In the genomic region with DNA sequence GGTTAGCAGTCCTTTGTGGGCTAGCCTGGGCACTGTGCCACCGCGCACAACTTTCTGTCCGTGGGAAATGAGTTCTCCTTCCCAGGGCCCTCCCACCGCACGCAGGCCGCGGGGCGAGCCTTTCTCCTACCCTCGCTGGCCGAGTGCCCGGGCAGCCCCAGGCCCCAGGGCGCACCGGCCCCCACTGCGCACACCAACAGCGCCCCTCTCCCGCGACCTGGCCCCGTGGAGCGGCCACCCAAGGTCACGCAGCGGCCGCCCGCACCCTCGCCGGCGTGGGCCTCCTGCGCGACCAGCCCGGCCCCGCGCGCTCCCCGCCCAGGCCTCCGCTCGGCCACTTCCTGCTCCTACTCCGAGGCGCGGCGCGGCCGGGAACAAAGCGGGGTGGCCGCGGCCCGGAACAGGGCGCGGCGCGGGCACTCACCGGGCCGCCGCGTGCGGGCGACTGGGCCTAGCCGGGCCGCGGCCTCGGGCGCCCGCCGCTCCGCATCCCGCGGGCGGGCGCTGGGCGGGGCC, we compare ENCODE assay signal across 8 mouse cellular contexts. TPM values are rescaled to one million over a fixed set of nuclear protein-coding genes. Genes with fewer than 3 reads are reported as not detected.
DNase-seq lines count a peak whose midpoint lies in the region; ATAC-seq and TF ChIP-seq lines count a peak whose summit lies in the region.

No protein-coding gene starts in this region.

- H3K36me3 ChIP-seq in forebrain, embryonic 10.5 days (replicated peaks) = peaks cover 35% of the 10 kb centered on the region
- peaks cover 26% of the 10 kb centered on the region for H3K36me3 ChIP-seq in hindbrain, postnatal 0 days (ENCODE audit: insufficient read depth, low read length)
- H3K36me3 ChIP-seq in liver, embryonic 13.5 days = peaks cover 30% of the 10 kb centered on the region
- H3K36me3 ChIP-seq in neural tube, embryonic 12.5 days = peaks cover 29% of the 10 kb centered on the region

- ATAC-seq in hindbrain, postnatal 0 days = no peak
- peak; percentile 29 for ATAC-seq in liver, embryonic 13.5 days (ENCODE audit: low read depth)
- 0 out of 2 replicates have a peak, but pooled peaks have one; percentile 8 for ATAC-seq in neural tube, embryonic 12.5 days (ENCODE audit: low FRiP score, low read depth)
- no peak for ATAC-seq in granulocyte monocyte progenitor cell, adult 5-6 weeks (replicated peaks; ENCODE audit: poor library complexity, severe bottlenecking)

- H3K9me3 ChIP-seq in forebrain, embryonic 10.5 days = no peaks in the 10 kb centered on the region
- no peaks in the 10 kb centered on the region for H3K9me3 ChIP-seq in hindbrain, postnatal 0 days (ENCODE audit: low read length)
- H3K9me3 ChIP-seq in liver, embryonic 13.5 days (replicated peaks) = no peaks in the 10 kb centered on the region
- no peaks in the 10 kb centered on the region for H3K9me3 ChIP-seq in neural tube, embryonic 12.5 days

- peaks cover 27% of the 10 kb centered on the region for H3K27me3 ChIP-seq in forebrain, embryonic 10.5 days (ENCODE audit: poor library complexity, severe bottlenecking)
- H3K27me3 ChIP-seq in hindbrain, postnatal 0 days (ENCODE audit: insufficient read depth, low read length) = 0 out of 2 replicates have a peak, but pooled peaks cover 8% of the 10 kb centered on the region
- peaks cover 29% of the 10 kb centered on the region for H3K27me3 ChIP-seq in liver, embryonic 13.5 days
- peaks cover 17% of the 10 kb centered on the region for H3K27me3 ChIP-seq in neural tube, embryonic 12.5 days (replicated peaks)

- TF ChIP-seq CTCF in hindbrain, postnatal 0 days (IDR thresholded peaks at IDR 0.05; ENCODE audit: low read depth) = no peak

- peak overlapping the region; percentile 99 for H3K27ac ChIP-seq in forebrain, embryonic 10.5 days
- peak overlapping the region; percentile 95 for H3K27ac ChIP-seq in hindbrain, postnatal 0 days
- H3K27ac ChIP-seq in liver, embryonic 13.5 days = peak overlapping the region; percentile 88
- peak overlapping the region; percentile 87 for H3K27ac ChIP-seq in neural tube, embryonic 12.5 days

- DNase-seq in kidney, adult 18-20 months = peak; percentile 52
- no peak for DNase-seq in kidney, adult 11 months
- peak; percentile 44 for DNase-seq in MN1 (ENCODE audit: low spot score)
- peak; percentile 50 for DNase-seq in forebrain, embryonic 10.5 days (ENCODE audit: extremely low spot score, low spot score)
- DNase-seq in hindbrain, postnatal 0 days (ENCODE audit: low spot score) = peak; percentile 62
- no peak for DNase-seq in liver, embryonic 13.5 days

- H3K4me1 ChIP-seq in forebrain, embryonic 10.5 days = peaks cover 78% of the 10 kb centered on the region
- H3K4me1 ChIP-seq in hindbrain, postnatal 0 days (ENCODE audit: insufficient read depth, low read length) = peaks cover 26% of the 10 kb centered on the region
- peaks cover 66% of the 10 kb centered on the region for H3K4me1 ChIP-seq in liver, embryonic 13.5 days (replicated peaks)
- peaks cover 62% of the 10 kb centered on the region for H3K4me1 ChIP-seq in neural tube, embryonic 12.5 days

- WGBS in forebrain, embryonic 10.5 days = under 1% methylated on average over 38 of the region's 68 CpGs
- WGBS in hindbrain, postnatal 0 days = under 1% methylated on average over 55 of the region's 68 CpGs
- WGBS in liver, embryonic 13.5 days (ENCODE audit: insufficient replicate concordance) = under 1% methylated on average over 39 of the region's 68 CpGs
- under 1% methylated on average over 66 of the region's 68 CpGs for WGBS in neural tube, embryonic 12.5 days

- H3K9ac ChIP-seq in hindbrain, postnatal 0 days (replicated peaks; ENCODE audit: low read length) = peak overlapping the region; percentile 98
- H3K9ac ChIP-seq in liver, embryonic 13.5 days = peak overlapping the region; percentile 92
- peak overlapping the region; percentile 100 for H3K9ac ChIP-seq in neural tube, embryonic 12.5 days

- peak overlapping the region; percentile 99 for H3K4me3 ChIP-seq in forebrain, embryonic 10.5 days
- H3K4me3 ChIP-seq in hindbrain, postnatal 0 days (ENCODE audit: low read length) = peak overlapping the region; percentile 92
- H3K4me3 ChIP-seq in liver, embryonic 13.5 days (replicated peaks) = peak overlapping the region; percentile 83
- peak overlapping the region; percentile 98 for H3K4me3 ChIP-seq in neural tube, embryonic 12.5 days

- H3K4me2 ChIP-seq in hindbrain, postnatal 0 days (ENCODE audit: low read depth, low read length) = peak overlapping the region; percentile 90
- peak overlapping the region; percentile 96 for H3K4me2 ChIP-seq in liver, embryonic 13.5 days
- H3K4me2 ChIP-seq in neural tube, embryonic 12.5 days (replicated peaks) = peak overlapping the region; percentile 89

RNA-seq across cellular contexts. Expression of gene Akt1, which starts 1.1 kb away (rescaled TPM):
- 39.2 and 41.9 TPM in 2 replicates for polyA plus RNA-seq in forebrain, embryonic 10.5 days (2016; fragmentation: Nextera tagmentation; extraction: Ambion mirVana)
- total RNA-seq in hindbrain, postnatal 0 days (2014; rRNA removed) = 179 and 197 TPM in 2 replicates
- polyA plus RNA-seq in hindbrain, postnatal 0 days (2015; fragmentation: Nextera tagmentation; extraction: Ambion mirVana) = 90.8 and 97.4 TPM in 2 replicates
- 13.8 and 17.9 TPM in 2 replicates for polyA plus RNA-seq in liver, embryonic 13.5 days (2015; fragmentation: Nextera tagmentation; extraction: Ambion mirVana)
- polyA plus RNA-seq in neural tube, embryonic 12.5 days (2016; fragmentation: Nextera tagmentation; extraction: Ambion mirVana) = 184 and 201 TPM in 2 replicates
- total RNA-seq in granulocyte monocyte progenitor cell, adult 5-6 weeks (2014; fragmentation: Nextera tagmentation) = 118 and 134 TPM in 2 replicates
- 73.9 and 101 TPM in 2 replicates for total RNA-seq in granulocyte monocyte progenitor cell, adult 5-6 weeks (2017)

RNA-seq across cellular contexts. Expression of gene Zbtb42, which starts 5.0 kb away (rescaled TPM):
- 4.1 and 4.3 TPM in 2 replicates for polyA plus RNA-seq in forebrain, embryonic 10.5 days (2016; fragmentation: Nextera tagmentation; extraction: Ambion mirVana)
- 3.3 and 12.1 TPM in 2 replicates for total RNA-seq in hindbrain, postnatal 0 days (2014; rRNA removed)
- 2.2 and 3.7 TPM in 2 replicates for polyA plus RNA-seq in hindbrain, postnatal 0 days (2015; fragmentation: Nextera tagmentation; extraction: Ambion mirVana)
- 0.40 and 0.71 TPM in 2 replicates for polyA plus RNA-seq in liver, embryonic 13.5 days (2015; fragmentation: Nextera tagmentation; extraction: Ambion mirVana)
- 4.0 and 5.4 TPM in 2 replicates for polyA plus RNA-seq in neural tube, embryonic 12.5 days (2016; fragmentation: Nextera tagmentation; extraction: Ambion mirVana)
- total RNA-seq in granulocyte monocyte progenitor cell, adult 5-6 weeks (2014; fragmentation: Nextera tagmentation) = 1.0 and 5.4 TPM in 2 replicates
- 0.82 and 1.3 TPM in 2 replicates for total RNA-seq in granulocyte monocyte progenitor cell, adult 5-6 weeks (2017)

RNA-seq across cellular contexts. Expression of gene Siva1, which starts 29.2 kb away (rescaled TPM):
- 361 and 369 TPM in 2 replicates for polyA plus RNA-seq in forebrain, embryonic 10.5 days (2016; fragmentation: Nextera tagmentation; extraction: Ambion mirVana)
- 24.1 and 34.8 TPM in 2 replicates for total RNA-seq in hindbrain, postnatal 0 days (2014; rRNA removed)
- 59.3 and 62.2 TPM in 2 replicates for polyA plus RNA-seq in hindbrain, postnatal 0 days (2015; fragmentation: Nextera tagmentation; extraction: Ambion mirVana)
- 120 and 148 TPM in 2 replicates for polyA plus RNA-seq in liver, embryonic 13.5 days (2015; fragmentation: Nextera tagmentation; extraction: Ambion mirVana)
- polyA plus RNA-seq in neural tube, embryonic 12.5 days (2016; fragmentation: Nextera tagmentation; extraction: Ambion mirVana) = 108 and 130 TPM in 2 replicates
- 113 and 231 TPM in 2 replicates for total RNA-seq in granulocyte monocyte progenitor cell, adult 5-6 weeks (2014; fragmentation: Nextera tagmentation)
- total RNA-seq in granulocyte monocyte progenitor cell, adult 5-6 weeks (2017) = 339 TPM in 2 replicates

RNA-seq across cellular contexts. Expression of gene Cep170b, which starts 46.6 kb away (rescaled TPM):
- 5.9 and 7.9 TPM in 2 replicates for polyA plus RNA-seq in forebrain, embryonic 10.5 days (2016; fragmentation: Nextera tagmentation; extraction: Ambion mirVana)
- total RNA-seq in hindbrain, postnatal 0 days (2014; rRNA removed) = 118 and 123 TPM in 2 replicates
- 34.0 and 39.0 TPM in 2 replicates for polyA plus RNA-seq in hindbrain, postnatal 0 days (2015; fragmentation: Nextera tagmentation; extraction: Ambion mirVana)
- polyA plus RNA-seq in liver, embryonic 13.5 days (2015; fragmentation: Nextera tagmentation; extraction: Ambion mirVana) = 2.5 and 2.9 TPM in 2 replicates
- polyA plus RNA-seq in neural tube, embryonic 12.5 days (2016; fragmentation: Nextera tagmentation; extraction: Ambion mirVana) = 22.2 and 23.2 TPM in 2 replicates
- total RNA-seq in granulocyte monocyte progenitor cell, adult 5-6 weeks (2014; fragmentation: Nextera tagmentation) = 1.6 and 9.2 TPM in 2 replicates
- 0.56 and 1.2 TPM in 2 replicates for total RNA-seq in granulocyte monocyte progenitor cell, adult 5-6 weeks (2017)

RNA-seq across cellular contexts. Expression of gene Adssl1, which starts 53.8 kb away (rescaled TPM):
- 4.9 and 6.6 TPM in 2 replicates for polyA plus RNA-seq in forebrain, embryonic 10.5 days (2016; fragmentation: Nextera tagmentation; extraction: Ambion mirVana)
- 2.6 and 7.5 TPM in 2 replicates for total RNA-seq in hindbrain, postnatal 0 days (2014; rRNA removed)
- polyA plus RNA-seq in hindbrain, postnatal 0 days (2015; fragmentation: Nextera tagmentation; extraction: Ambion mirVana) = 8.4 and 9.2 TPM in 2 replicates
- 6.7 and 7.5 TPM in 2 replicates for polyA plus RNA-seq in liver, embryonic 13.5 days (2015; fragmentation: Nextera tagmentation; extraction: Ambion mirVana)
- polyA plus RNA-seq in neural tube, embryonic 12.5 days (2016; fragmentation: Nextera tagmentation; extraction: Ambion mirVana) = 3.2 and 3.7 TPM in 2 replicates
- total RNA-seq in granulocyte monocyte progenitor cell, adult 5-6 weeks (2014; fragmentation: Nextera tagmentation) = 128 and 139 TPM in 2 replicates
- total RNA-seq in granulocyte monocyte progenitor cell, adult 5-6 weeks (2017) = 109 and 122 TPM in 2 replicates

Comparison
In these comparisons a context has a peak if more than half of its experiments do, and no peak if none do; other contexts are left out.
1. DNase-seq: peak in kidney, adult 18-20 months (single experiment), MN1 (single experiment), forebrain, embryonic 10.5 days (single experiment) and hindbrain, postnatal 0 days (single experiment); none in kidney, adult 11 months (single experiment) and liver, embryonic 13.5 days (single experiment).
2. ATAC-seq: peak in liver, embryonic 13.5 days (single experiment) and neural tube, embryonic 12.5 days (single experiment); none in hindbrain, postnatal 0 days (single experiment) and granulocyte monocyte progenitor cell, adult 5-6 weeks (single experiment).
3. Peak in every context shown above with its lines, with median percentiles within 50 percentile points of each other: H3K27ac ChIP-seq, H3K4me3 ChIP-seq, H3K4me2 ChIP-seq and H3K9ac ChIP-seq.